Mouse (Mus musculus) stomach, embryonic 15.5 days (tissue): ENCODE results near the gene Gm4131. TPM values are rescaled to one million over a fixed set of nuclear protein-coding genes. Genes with fewer than 3 reads are reported as not detected.

ENCODE experiments used
- ATAC-seq: fragments of 200-750 bp; cut with Nextera tagmentation; 2 replicates; pipeline ENCODE4 v1.8.0; 2017; ENCODE audit warnings: low read depth, moderate number of reproducible peaks, moderate TSS enrichment; ENCODE audit not compliant: insufficient read depth, low FRiP score
- H3K27ac ChIP-seq: fragments of 300-500 bp; sonication (generic); 2 replicates; pipeline ENCODE4 v1.5.1; 2015; ENCODE audit warnings: mild to moderate bottlenecking, inconsistent platforms
- H3K27me3 ChIP-seq: fragments of 300-500 bp; sonication (generic); replicated peaks from 2 replicates; pipeline ENCODE4 v1.6.1; 2015; ENCODE audit warnings: inconsistent platforms
- H3K36me3 ChIP-seq: fragments of 300-500 bp; sonication (generic); 2 replicates; pipeline ENCODE4 v1.6.1; 2015; ENCODE audit warnings: inconsistent platforms
- H3K4me1 ChIP-seq: fragments of 300-500 bp; sonication (generic); 2 replicates; pipeline ENCODE4 v1.6.1; 2015; ENCODE audit warnings: inconsistent platforms
- H3K4me2 ChIP-seq: fragments of 300-500 bp; sonication (generic); 2 replicates; pipeline ENCODE4 v1.6.1; 2015; ENCODE audit warnings: mild to moderate bottlenecking, inconsistent platforms
- H3K4me3 ChIP-seq: fragments of 300-500 bp; sonication (generic); replicated peaks from 2 replicates; pipeline ENCODE4 v1.5.1; 2015; ENCODE audit warnings: inconsistent platforms
- H3K9ac ChIP-seq: fragments of 300-500 bp; sonication (generic); 2 replicates; pipeline ENCODE4 v1.6.1; 2015; ENCODE audit warnings: inconsistent platforms
- H3K9me3 ChIP-seq: fragments of 300-500 bp; sonication (generic); 2 replicates; pipeline ENCODE4 v1.6.1; 2016; ENCODE audit warnings: inconsistent platforms
- WGBS: fragments of 180-500 bp; shearing (Covaris S2); methylation state at CpG from one replicate; pipeline ENCODE4 v1.1.7; 2015; 5-methylcytosine and 5-hydroxymethylcytosine counted together
- polyA plus RNA-seq: library from polyadenylated mRNA; unstranded; fragments of >200 nt; fragmentation: Nextera tagmentation; extraction: Ambion mirVana; gene quantifications from 2 replicates; pipeline ENCODE4 v1.2.1, GENCODE M21; 2015

Gene Gm4131
- polyA plus RNA-seq, 1 experiment from 2014 or later, result not detected

- Histone ChIP-seq H3K27ac (no peak overlapping the region), H3K27me3 (no peaks in the 10 kb centered on the region), H3K9me3 (no peaks in the 10 kb centered on the region), H3K4me2 (no peak overlapping the region), H3K4me1 (no peaks in the 10 kb centered on the region), H3K36me3 (no peaks in the 10 kb centered on the region), H3K9ac (no peak overlapping the region), H3K4me3 (no peak overlapping the region)
- ATAC-seq, result no peak
- WGBS, result 64% methylated on average over 4 of the region's 4 CpGs
Measured at GRCm38 (mm10) chr14:62422265-62422664, 144.5 kb downstream of the Gm4131 start.

GRCm38 (mm10) chr14:62417501-62417900, 149.2 kb downstream of the Gm4131 start:
- no peak overlapping the region for H3K4me3 ChIP-seq
- H3K9ac ChIP-seq, result no peak overlapping the region
- no peaks in the 10 kb centered on the region for H3K36me3 ChIP-seq
- WGBS, result 75% methylated on average over 3 of the region's 3 CpGs
- no peak for ATAC-seq
- H3K27me3 ChIP-seq, result no peaks in the 10 kb centered on the region
- no peak overlapping the region for H3K4me2 ChIP-seq
- no peaks in the 10 kb centered on the region for H3K9me3 ChIP-seq
- no peak overlapping the region for H3K27ac ChIP-seq
- H3K4me1 ChIP-seq, result no peaks in the 10 kb centered on the region

GRCm38 (mm10) chr14:62416742-62417134, 150.0 kb downstream of the Gm4131 start:
- H3K4me3 ChIP-seq, result no peak overlapping the region
- H3K9ac ChIP-seq, result no peak overlapping the region
- no peak overlapping the region for H3K27ac ChIP-seq
- H3K27me3 ChIP-seq, result no peaks in the 10 kb centered on the region
- no peaks in the 10 kb centered on the region for H3K36me3 ChIP-seq
- no peak overlapping the region for H3K4me2 ChIP-seq
- no peaks in the 10 kb centered on the region for H3K9me3 ChIP-seq
- WGBS, result 24% methylated on average over 1 of the region's 1 CpGs
- no peak for ATAC-seq
- no peaks in the 10 kb centered on the region for H3K4me1 ChIP-seq

- H3K9ac ChIP-seq, result no peak overlapping the region
- H3K36me3 ChIP-seq, result no peaks in the 10 kb centered on the region
- WGBS, result 72% methylated on average over 7 of the region's 7 CpGs
- no peaks in the 10 kb centered on the region for H3K27me3 ChIP-seq
- no peak overlapping the region for H3K4me3 ChIP-seq
- no peaks in the 10 kb centered on the region for H3K9me3 ChIP-seq
- H3K4me2 ChIP-seq, result no peak overlapping the region
- H3K4me1 ChIP-seq, result no peaks in the 10 kb centered on the region
- H3K27ac ChIP-seq, result no peak overlapping the region
- ATAC-seq, result no peak
Measured at GRCm38 (mm10) chr14:62416007-62416741, 150.5 kb downstream of the Gm4131 start.

Other genes with a start within 250 kb of the Gm4131 start
- gene Gucy1b2, start 110.6 kb downstream of the Gm4131 start, polyA plus RNA-seq, result 0.09 and 0.17 TPM in 2 replicates
- gene Fam124a, start 11.2 kb downstream of the Gm4131 start, polyA plus RNA-seq, result 4.7 and 6.4 TPM in 2 replicates
- gene Serpine3, start 96.7 kb upstream of the Gm4131 start, polyA plus RNA-seq, result not detected in 2 replicates
- gene Ints6, start 194.2 kb upstream of the Gm4131 start, polyA plus RNA-seq, result 21.9 and 22.4 TPM in 2 replicates